In genomic region chr10:60536098-60536811, GRCm38 (mm10) we compare ENCODE assay signal across 7 mouse cellular contexts.
A peak's percentile ranks its signal among the peaks of the same experiment; 100 is the strongest.
DNase-seq lines count a peak whose midpoint lies in the region; ATAC-seq and TF ChIP-seq lines count a peak whose summit lies in the region.

No protein-coding gene starts in this region.

- H3K4me3 ChIP-seq in E14TG2a.4 (replicated peaks; ENCODE audit: low read length), result peak overlapping the region; percentile 66
- H3K4me3 ChIP-seq in liver, embryonic 16.5 days (ENCODE audit: low read depth, low read length), result no peak overlapping the region
- H3K4me3 ChIP-seq in stomach, postnatal 0 days (ENCODE audit: low read depth, low read length), result no peak overlapping the region

- TF ChIP-seq CTCF in E14TG2a.4 (conservative IDR thresholded peaks at IDR 0.05; ENCODE audit: low read length), result no peak
- TF ChIP-seq CTCF in stomach, postnatal 0 days (IDR thresholded peaks at IDR 0.05; ENCODE audit: low read depth), result no peak

- H3K36me3 ChIP-seq in E14TG2a.4 (ENCODE audit: insufficient read depth, low read length), result no peaks in the 10 kb centered on the region
- H3K36me3 ChIP-seq in liver, embryonic 16.5 days (ENCODE audit: control insufficient read depth, insufficient read depth), result no peaks in the 10 kb centered on the region
- H3K36me3 ChIP-seq in stomach, postnatal 0 days (ENCODE audit: control insufficient read depth, insufficient read depth, low read length), result no peaks in the 10 kb centered on the region

- H3K27me3 ChIP-seq in E14TG2a.4 (ENCODE audit: insufficient read depth, low read length), result peaks cover 12% of the 10 kb centered on the region
- no peaks in the 10 kb centered on the region for H3K27me3 ChIP-seq in liver, embryonic 16.5 days (ENCODE audit: control insufficient read depth, insufficient read depth, low read depth, low read length)
- no peaks in the 10 kb centered on the region for H3K27me3 ChIP-seq in stomach, postnatal 0 days (ENCODE audit: control insufficient read depth, insufficient read depth, low read length)

- 7% methylated on average over 13 of the region's 14 CpGs for WGBS in liver, embryonic 16.5 days (ENCODE audit: insufficient replicate concordance)
- WGBS in stomach, postnatal 0 days, result 9% methylated on average over 12 of the region's 14 CpGs

- intact Hi-C loops in heart, postnatal 14 days (cut with DNase I), result no loop called here

- no peak for TF ChIP-seq EP300 in stomach, postnatal 0 days (optimal IDR thresholded peaks at IDR 0.05)

- peak; percentile 94 for DNase-seq in ZHBTc4 (ENCODE audit: low read depth, low spot score)
- DNase-seq in heart, postnatal 14 days, result peak; percentile 13 to 17
- DNase-seq in stomach, postnatal 0 days (ENCODE audit: low spot score), result peak; percentile 44
- no peak for DNase-seq in layer of hippocampus, postnatal 36 days
- no peak for DNase-seq in cerebellum, adult 9-10 months

- H3K9me3 ChIP-seq in E14TG2a.4 (ENCODE audit: low read length), result no peaks in the 10 kb centered on the region
- H3K9me3 ChIP-seq in liver, embryonic 16.5 days (replicated peaks; ENCODE audit: control insufficient read depth, low read length), result no peaks in the 10 kb centered on the region
- H3K9me3 ChIP-seq in stomach, postnatal 0 days (ENCODE audit: control insufficient read depth, low read length), result no peaks in the 10 kb centered on the region

- peaks cover 54% of the 10 kb centered on the region for H3K4me1 ChIP-seq in E14TG2a.4 (replicated peaks; ENCODE audit: low read depth, low read length)
- H3K4me1 ChIP-seq in liver, embryonic 16.5 days (ENCODE audit: control insufficient read depth, low read depth, low read length), result no peaks in the 10 kb centered on the region; the same call in 1 of the 2 replicates
- H3K4me1 ChIP-seq in stomach, postnatal 0 days (replicated peaks; ENCODE audit: control insufficient read depth, insufficient read depth), result no peaks in the 10 kb centered on the region

- ATAC-seq in liver, embryonic 16.5 days (ENCODE audit: low read depth), result 0 out of 2 replicates have a peak, but pooled peaks have one; percentile 16
- peak; percentile 61; the same call in 1 of the 2 replicates for ATAC-seq in stomach, postnatal 0 days (ENCODE audit: low FRiP score, low TSS enrichment)

- no peak overlapping the region for H3K27ac ChIP-seq in liver, embryonic 16.5 days (ENCODE audit: low read length)
- H3K27ac ChIP-seq in stomach, postnatal 0 days (replicated peaks), result no peak overlapping the region

- no peak overlapping the region for H3K9ac ChIP-seq in liver, embryonic 16.5 days (ENCODE audit: low read depth, low read length)
- H3K9ac ChIP-seq in stomach, postnatal 0 days (ENCODE audit: low read length), result no peak overlapping the region

- H3K4me2 ChIP-seq in liver, embryonic 16.5 days (ENCODE audit: low read depth, low read length), result peak overlapping the region; percentile 10
- no peak overlapping the region; the same call in 1 of the 2 replicates for H3K4me2 ChIP-seq in stomach, postnatal 0 days (replicated peaks; ENCODE audit: low read depth)

Comparison
In these comparisons a context has a peak if more than half of its experiments do, and no peak if none do; other contexts are left out.
1. DNase-seq: peak in ZHBTc4 (single experiment), heart, postnatal 14 days (2 of 2) and stomach, postnatal 0 days (single experiment); none in layer of hippocampus, postnatal 36 days (0 of 2) and cerebellum, adult 9-10 months (single experiment).